Mouse (Mus musculus): Measurements from ENCODE around the gene P4ha3.
A peak's percentile ranks its signal among the peaks of the same experiment; 100 is the strongest.
"Not testable (repeated sequence)": the region's sequence is repeated elsewhere in the genome, so short reads cannot be mapped to it uniquely, and the experiment has no call there.

P4ha3 gene

GRCm38 (mm10) chr7:100285383-100285782, at the start of gene P4ha3:
TSS of gene P4ha3 (plus strand) at chr7:100285520.
- DNase-seq (ENCODE audit: low read depth, low spot score) = no peak

GRCm38 (mm10) chr7:100238271-100238670, 47.0 kb upstream of the P4ha3 start:
- no peak for DNase-seq (ENCODE audit: low read depth, low spot score)

GRCm38 (mm10) chr7:100240601-100241000, 44.7 kb upstream of the P4ha3 start:
- DNase-seq (ENCODE audit: low read depth, low spot score) = no peak

- no peak for DNase-seq (ENCODE audit: low read depth, low spot score)
Measured at GRCm38 (mm10) chr7:100243007-100243406, 42.3 kb upstream of the P4ha3 start.

- DNase-seq (ENCODE audit: low read depth, low spot score) = no peak
Measured at GRCm38 (mm10) chr7:100244225-100244624, 41.1 kb upstream of the P4ha3 start.

GRCm38 (mm10) chr7:100245176-100245575, 40.1 kb upstream of the P4ha3 start:
- DNase-seq (ENCODE audit: low read depth, low spot score) = no peak

- DNase-seq (ENCODE audit: low read depth, low spot score) = no peak
Measured at GRCm38 (mm10) chr7:100250667-100251066, 34.7 kb upstream of the P4ha3 start.

- no peak for DNase-seq (ENCODE audit: low read depth, low spot score)
Measured at GRCm38 (mm10) chr7:100262350-100262749, 23.0 kb upstream of the P4ha3 start.

- not testable (repeated sequence) for DNase-seq (ENCODE audit: low read depth, low spot score)
Measured at GRCm38 (mm10) chr7:100264934-100265333, 20.4 kb upstream of the P4ha3 start.

GRCm38 (mm10) chr7:100272369-100272768, 13.0 kb upstream of the P4ha3 start:
- DNase-seq (ENCODE audit: low read depth, low spot score) = no peak

GRCm38 (mm10) chr7:100274507-100274906, 10.8 kb upstream of the P4ha3 start:
- DNase-seq (ENCODE audit: low read depth, low spot score) = no peak

GRCm38 (mm10) chr7:100276397-100276796, 8.9 kb upstream of the P4ha3 start:
- no peak for DNase-seq (ENCODE audit: low read depth, low spot score)

GRCm38 (mm10) chr7:100279803-100280202, 5.5 kb upstream of the P4ha3 start:
- DNase-seq (ENCODE audit: low read depth, low spot score) = no peak

GRCm38 (mm10) chr7:100281596-100281995, 3.7 kb upstream of the P4ha3 start:
- DNase-seq (ENCODE audit: low read depth, low spot score) = no peak

GRCm38 (mm10) chr7:100283298-100283697, 2.0 kb upstream of the P4ha3 start:
- DNase-seq (ENCODE audit: low read depth, low spot score) = peak; percentile 55

GRCm38 (mm10) chr7:100287748-100288578, 2.6 kb downstream of the P4ha3 start:
- no peak for DNase-seq (ENCODE audit: low read depth, low spot score)

GRCm38 (mm10) chr7:100288622-100289021, 3.3 kb downstream of the P4ha3 start:
- no peak for DNase-seq (ENCODE audit: low read depth, low spot score)

- DNase-seq (ENCODE audit: low read depth, low spot score) = no peak
Measured at GRCm38 (mm10) chr7:100293546-100293945, 8.2 kb downstream of the P4ha3 start.

- DNase-seq (ENCODE audit: low read depth, low spot score) = peak; percentile 56
Measured at GRCm38 (mm10) chr7:100295745-100296144, 10.4 kb downstream of the P4ha3 start.

- DNase-seq (ENCODE audit: low read depth, low spot score) = no peak
Measured at GRCm38 (mm10) chr7:100296699-100297098, 11.4 kb downstream of the P4ha3 start.

- DNase-seq (ENCODE audit: low read depth, low spot score) = no peak
Measured at GRCm38 (mm10) chr7:100298861-100299510, 13.7 kb downstream of the P4ha3 start.

GRCm38 (mm10) chr7:100301390-100301789, 16.1 kb downstream of the P4ha3 start:
- DNase-seq (ENCODE audit: low read depth, low spot score) = no peak

GRCm38 (mm10) chr7:100302316-100302715, 17.0 kb downstream of the P4ha3 start:
- DNase-seq (ENCODE audit: low read depth, low spot score) = peak; percentile 92

All from telencephalon, adult 2 months (tissue).